Mouse (Mus musculus) embryo, embryonic 9.5 days (tissue): ENCODE data around the gene Afmid.
"Not testable (repeated sequence)": the region's sequence is repeated elsewhere in the genome, so short reads cannot be mapped to it uniquely, and the experiment has no call there.

Source experiments
- DNase-seq: peaks from one replicate; pipeline ENCODE4 v3.0.0-alpha.2; 2017; ENCODE audit errors: extremely low spot score

Gene Afmid

GRCm38 (mm10) chr11:117825333-117826101 lies at the start of gene Afmid, which contains the start of gene Tk1:
TSS of gene Afmid (plus strand) at chr11:117825924.
TSS of gene Tk1 (minus strand) at chr11:117826092.
- DNase-seq = peak; percentile 87

- no peak for DNase-seq
Observed at GRCm38 (mm10) chr11:117776085-117776792, 49.5 kb upstream of the Afmid start.

GRCm38 (mm10) chr11:117777111-117777510 lies 48.6 kb upstream of the Afmid start:
- DNase-seq = no peak

GRCm38 (mm10) chr11:117778031-117778430 lies 47.7 kb upstream of the Afmid start:
- no peak for DNase-seq

- no peak for DNase-seq
Observed at GRCm38 (mm10) chr11:117778851-117779433, 46.8 kb upstream of the Afmid start.

GRCm38 (mm10) chr11:117779434-117780198 lies 46.1 kb upstream of the Afmid start:
- DNase-seq = peak; percentile 76

GRCm38 (mm10) chr11:117780199-117780515 lies 45.6 kb upstream of the Afmid start:
- DNase-seq = no peak

- peak; percentile 79 for DNase-seq
Observed at GRCm38 (mm10) chr11:117780582-117781111, 45.1 kb upstream of the Afmid start.

GRCm38 (mm10) chr11:117781199-117781821 lies 44.4 kb upstream of the Afmid start:
- DNase-seq = peak; percentile 31

GRCm38 (mm10) chr11:117781993-117782704 lies 43.6 kb upstream of the Afmid start, which contains the start of the genes Tmc8 and Tmc6:
TSS of gene Tmc8 (plus strand) at chr11:117782076.
TSS of gene Tmc6 (minus strand) at chr11:117782198.
- DNase-seq = no peak

- DNase-seq = no peak
Observed at GRCm38 (mm10) chr11:117782705-117783034, 43.1 kb upstream of the Afmid start.

- DNase-seq = peak; percentile 82
Observed at GRCm38 (mm10) chr11:117783089-117783488, 42.6 kb upstream of the Afmid start.

- DNase-seq = no peak
Observed at GRCm38 (mm10) chr11:117783683-117784309, 41.9 kb upstream of the Afmid start.

GRCm38 (mm10) chr11:117786294-117786693 lies 39.4 kb upstream of the Afmid start:
- peak; percentile 66 for DNase-seq

GRCm38 (mm10) chr11:117788481-117788880 lies 37.2 kb upstream of the Afmid start:
- DNase-seq = not testable (repeated sequence)

- peak; percentile 72 for DNase-seq
Observed at GRCm38 (mm10) chr11:117790286-117790685, 35.4 kb upstream of the Afmid start.

GRCm38 (mm10) chr11:117790703-117791440 lies 34.9 kb upstream of the Afmid start:
- no peak for DNase-seq

GRCm38 (mm10) chr11:117791441-117791761 lies 34.3 kb upstream of the Afmid start:
- DNase-seq = no peak

GRCm38 (mm10) chr11:117792281-117792888 lies 33.3 kb upstream of the Afmid start:
- peak; percentile 68 for DNase-seq
